Mouse (Mus musculus): ENCODE measurements at regions not wholly inside any gene's neighbourhood (a gene's known extent, or its start where the extent isn't known, plus 50 kb on each side); places are given as distances from the start of the nearest gene placed in this dataset.
A peak's percentile ranks its signal among the peaks of the same experiment; 100 is the strongest.

GRCm38 (mm10) chr8:80422190-80422589 is 71.4 kb upstream of the Gypa start:
- DNase-seq (ENCODE audit: low read depth, low spot score): no peak

GRCm38 (mm10) chr8:80416121-80416520 is 77.5 kb upstream of the Gypa start:
- no peak for DNase-seq (ENCODE audit: low read depth, low spot score)

DNA sequence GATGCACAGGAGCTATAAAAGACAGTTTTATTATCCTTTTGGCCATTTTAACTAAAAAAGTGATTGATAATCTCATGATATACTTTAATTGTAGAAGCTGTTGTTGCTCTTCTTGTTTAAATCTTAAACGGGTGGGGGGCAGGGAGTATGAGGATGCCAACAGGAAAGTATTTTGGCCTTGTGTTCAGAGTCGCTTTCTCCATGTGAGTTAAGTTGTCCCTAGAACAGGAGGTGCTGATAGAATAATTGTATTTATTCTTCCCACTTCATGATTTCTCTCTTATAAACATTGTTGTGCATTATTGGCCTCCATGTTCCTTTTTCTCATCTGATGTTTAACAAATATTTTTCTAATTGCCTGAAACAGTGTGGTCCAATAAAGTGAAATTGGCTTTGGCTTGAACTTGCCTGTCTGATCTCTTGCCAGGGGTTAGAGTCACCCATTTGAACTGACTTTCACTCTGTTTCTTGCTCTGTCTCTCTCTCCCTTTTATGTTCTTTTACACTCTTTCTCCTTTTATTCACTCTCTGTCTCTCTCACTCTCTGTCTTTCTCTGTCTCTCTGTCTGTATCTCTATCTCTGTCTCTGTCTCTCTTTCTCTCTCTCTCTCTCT is 93.9 kb upstream of the Gypa start:
- no peak for DNase-seq (ENCODE audit: low read depth, low spot score)

GRCm38 (mm10) chr8:80395010-80395409 is 98.6 kb upstream of the Gypa start:
- no peak for DNase-seq (ENCODE audit: low read depth, low spot score)

GRCm38 (mm10) chr8:80393111-80393510 is 100.5 kb upstream of the Gypa start:
- no peak for DNase-seq (ENCODE audit: low read depth, low spot score)

- no peak for DNase-seq (ENCODE audit: low read depth, low spot score)
Observed at GRCm38 (mm10) chr8:80369221-80369620, 124.4 kb upstream of the Gypa start.

- DNase-seq (ENCODE audit: low read depth, low spot score): no peak
Observed at GRCm38 (mm10) chr8:80364059-80364458, 129.5 kb upstream of the Gypa start.

- DNase-seq (ENCODE audit: low read depth, low spot score): no peak
Observed at GRCm38 (mm10) chr8:80343299-80343698, 150.3 kb upstream of the Gypa start.

GRCm38 (mm10) chr8:80337872-80338271 is 155.7 kb upstream of the Gypa start:
- DNase-seq (ENCODE audit: low read depth, low spot score): no peak

- no peak for DNase-seq (ENCODE audit: low read depth, low spot score)
Observed at GRCm38 (mm10) chr8:80328676-80329075, 164.9 kb upstream of the Gypa start.

GRCm38 (mm10) chr8:80325859-80326258 is 167.7 kb upstream of the Gypa start:
- no peak for DNase-seq (ENCODE audit: low read depth, low spot score)

- peak; percentile 34 for DNase-seq (ENCODE audit: low read depth, low spot score)
Observed at GRCm38 (mm10) chr8:80325132-80325531, 168.4 kb upstream of the Gypa start.

DNA sequence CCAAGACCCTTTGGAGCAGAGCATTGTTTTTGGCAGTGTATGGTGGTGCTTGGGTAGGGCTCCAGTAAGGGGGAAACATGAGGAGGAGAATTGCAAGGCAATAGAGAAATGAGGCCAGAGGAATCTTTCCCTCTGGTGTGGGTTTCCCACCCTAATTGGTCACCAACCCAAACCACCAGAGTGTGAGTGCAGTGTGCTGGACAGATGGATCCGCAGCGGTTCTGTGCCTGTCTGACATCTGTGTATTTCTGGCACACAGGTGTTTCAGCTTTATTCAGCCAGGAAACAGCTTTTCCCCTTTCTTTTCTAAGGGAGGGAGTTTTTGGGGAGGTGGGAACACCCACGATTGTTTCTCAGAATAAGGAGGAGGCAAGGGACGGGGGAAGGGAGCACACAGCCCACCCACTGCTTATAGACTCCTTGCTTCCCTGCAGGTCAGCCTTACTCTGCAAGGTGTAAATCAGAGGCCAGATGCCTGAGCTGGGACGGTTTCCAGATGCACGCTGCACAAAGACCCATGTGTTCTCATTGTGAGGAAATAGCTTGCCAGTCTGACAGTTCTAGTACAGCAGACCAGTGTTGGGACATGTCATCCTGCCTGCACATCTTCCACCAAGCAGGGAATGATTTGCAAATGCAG is 175.2 kb upstream of the Gypa start:
- DNase-seq (ENCODE audit: low read depth, low spot score): peak; percentile 20

- DNase-seq (ENCODE audit: low read depth, low spot score): peak; percentile 35
Observed at GRCm38 (mm10) chr8:80315371-80315770, 178.2 kb upstream of the Gypa start.

GRCm38 (mm10) chr8:80314826-80315225 is 178.8 kb upstream of the Gypa start:
- DNase-seq (ENCODE audit: low read depth, low spot score): peak; percentile 48

- peak; percentile 11 for DNase-seq (ENCODE audit: low read depth, low spot score)
Observed at GRCm38 (mm10) chr8:80313883-80314635, 179.5 kb upstream of the Gypa start.

GRCm38 (mm10) chr8:80307761-80308160 is 185.8 kb upstream of the Gypa start:
- no peak for DNase-seq (ENCODE audit: low read depth, low spot score)

- DNase-seq (ENCODE audit: low read depth, low spot score): no peak
Observed at GRCm38 (mm10) chr8:80298596-80298995, 195.0 kb upstream of the Gypa start.

DNA sequence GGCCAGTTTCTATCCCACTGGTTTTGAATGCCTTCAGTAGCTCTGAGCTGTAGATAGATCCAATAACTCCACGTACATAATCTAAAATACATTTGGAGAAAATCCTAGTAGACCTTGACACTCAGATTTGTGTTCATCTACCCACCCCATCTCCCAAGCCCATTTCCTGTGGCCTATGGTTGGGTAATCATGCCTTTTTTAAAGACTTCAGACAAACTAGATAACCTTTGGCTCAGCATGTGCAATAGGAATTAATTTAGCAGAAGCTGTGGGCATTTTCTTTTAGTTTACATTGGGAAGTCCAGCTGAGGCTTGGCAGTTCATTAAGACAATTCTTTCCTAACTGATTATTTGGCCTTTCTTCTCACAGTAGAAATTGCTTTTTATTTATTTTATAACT is 203.3 kb upstream of the Gypa start:
- no peak for DNase-seq (ENCODE audit: low read depth, low spot score)

GRCm38 (mm10) chr8:80289282-80289681 is 204.3 kb upstream of the Gypa start:
- no peak for DNase-seq (ENCODE audit: low read depth, low spot score)

GRCm38 (mm10) chr8:80268910-80269460 is 211.2 kb upstream of the Hhip start:
- DNase-seq (ENCODE audit: low read depth, low spot score): no peak

- no peak for DNase-seq (ENCODE audit: low read depth, low spot score)
Observed at GRCm38 (mm10) chr8:80264915-80265314, 207.1 kb upstream of the Hhip start.

All from brain, adult 2 months (tissue).